Mouse (Mus musculus) monocyte, adult 5-6 weeks (primary cell): Measurements from ENCODE around the gene Hist2h3c1. TPM values are rescaled to one million over a fixed set of nuclear protein-coding genes. Genes with fewer than 3 reads are reported as not detected.

Experiments
- ATAC-seq: fragments of 153-309, 156-312 bp; replicated peaks from 2 replicates; pipeline ENCODE4 v1.8.0; 2017; ENCODE audit warnings: mild to moderate bottlenecking; ENCODE audit not compliant: low TSS enrichment, insufficient number of reproducible peaks, severe bottlenecking, poor library complexity, low FRiP score
- total RNA-seq: library from RNA; stranded (forward); fragments of 200-1000, 200-491, 200-594 nt; gene quantifications from 3 replicates; pipeline ENCODE4 v1.2.3, GENCODE M21; 2017

The Hist2h3c1 gene
- total RNA-seq, 1 experiment from 2014 or later, result not detected

GRCm38 (mm10) chr3:96249034-96249345 is 2.5 kb downstream of the Hist2h3c1 start:
- ATAC-seq, result no peak

GRCm38 (mm10) chr3:96250890-96251289 is 4.4 kb downstream of the Hist2h3c1 start:
- no peak for ATAC-seq

- ATAC-seq, result peak; percentile 86
These were observed 5.3 kb downstream of the Hist2h3c1 start for GRCm38 (mm10) chr3:96251787-96252186.

GRCm38 (mm10) chr3:96254683-96255355 is 8.3 kb downstream of the Hist2h3c1 start:
- ATAC-seq, result no peak

GRCm38 (mm10) chr3:96255926-96256593 is 9.6 kb downstream of the Hist2h3c1 start:
- no peak for ATAC-seq

GRCm38 (mm10) chr3:96257190-96257589 is 10.7 kb downstream of the Hist2h3c1 start:
- ATAC-seq, result no peak

- ATAC-seq, result no peak
These were observed 13.7 kb downstream of the Hist2h3c1 start for GRCm38 (mm10) chr3:96260220-96260619.

- ATAC-seq, result no peak
These were observed 15.1 kb downstream of the Hist2h3c1 start for GRCm38 (mm10) chr3:96261623-96262022.

GRCm38 (mm10) chr3:96262216-96262875 is 15.9 kb downstream of the Hist2h3c1 start:
- ATAC-seq, result peak; percentile 86

- ATAC-seq, result peak; percentile 77
These were observed 16.6 kb downstream of the Hist2h3c1 start, which contains the start of gene Hist2h4 for GRCm38 (mm10) chr3:96262979-96263550. Gene Hist2h4, minus strand, starts transcription at chr3:96263311.

GRCm38 (mm10) chr3:96263558-96264403 is 17.3 kb downstream of the Hist2h3c1 start:
- ATAC-seq, result no peak

- no peak for ATAC-seq
These were observed 18.0 kb downstream of the Hist2h3c1 start for GRCm38 (mm10) chr3:96264404-96264949.

GRCm38 (mm10) chr3:96266132-96266710 is 19.7 kb downstream of the Hist2h3c1 start:
- no peak for ATAC-seq

- no peak for ATAC-seq
These were observed 21.1 kb downstream of the Hist2h3c1 start for GRCm38 (mm10) chr3:96267541-96267940.

- ATAC-seq, result peak; percentile 72
These were observed 21.7 kb downstream of the Hist2h3c1 start, which contains the start of gene Hist2h3b for GRCm38 (mm10) chr3:96268051-96268775. Gene Hist2h3b, plus strand, starts transcription at chr3:96268654.

GRCm38 (mm10) chr3:96268776-96269378 is 22.4 kb downstream of the Hist2h3c1 start:
- peak; percentile 20; the same call in 1 of the 2 replicates for ATAC-seq
